Mouse (Mus musculus): Measurements from ENCODE around the gene Gm44596.

Gm44596 gene

DNA sequence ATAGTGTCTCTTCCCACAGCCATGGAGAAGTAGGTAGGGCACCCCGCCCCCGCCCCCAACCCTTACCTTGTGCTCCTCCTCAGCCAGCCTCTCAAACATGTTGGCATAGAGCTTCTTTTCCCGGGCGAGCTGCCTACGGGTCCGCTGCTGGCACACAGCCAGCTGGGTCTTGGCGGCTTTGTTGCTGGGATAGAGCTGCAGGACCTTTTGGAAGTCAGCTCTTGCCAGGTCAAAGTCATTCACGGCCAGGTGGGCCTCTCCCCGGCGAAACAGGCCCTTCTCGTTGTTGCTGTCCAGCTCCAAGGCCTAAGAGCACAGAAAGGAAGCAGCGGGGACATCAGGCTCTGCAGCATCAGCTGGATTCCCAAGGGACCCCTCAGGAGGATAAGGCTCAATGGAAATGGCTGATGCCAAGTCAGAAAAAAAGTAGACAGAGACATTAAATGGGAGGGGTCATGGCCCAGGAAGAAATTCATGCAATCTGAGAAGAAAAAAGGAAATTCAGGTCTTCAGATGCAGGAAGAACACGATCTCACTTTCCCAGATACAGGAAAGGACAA is 57.1 kb downstream of the Gm44596 start:
- peak; percentile 83 for DNase-seq

GRCm38 (mm10) chr6:128433566-128433965 is 58.3 kb downstream of the Gm44596 start:
- peak; percentile 81 for DNase-seq

DNA sequence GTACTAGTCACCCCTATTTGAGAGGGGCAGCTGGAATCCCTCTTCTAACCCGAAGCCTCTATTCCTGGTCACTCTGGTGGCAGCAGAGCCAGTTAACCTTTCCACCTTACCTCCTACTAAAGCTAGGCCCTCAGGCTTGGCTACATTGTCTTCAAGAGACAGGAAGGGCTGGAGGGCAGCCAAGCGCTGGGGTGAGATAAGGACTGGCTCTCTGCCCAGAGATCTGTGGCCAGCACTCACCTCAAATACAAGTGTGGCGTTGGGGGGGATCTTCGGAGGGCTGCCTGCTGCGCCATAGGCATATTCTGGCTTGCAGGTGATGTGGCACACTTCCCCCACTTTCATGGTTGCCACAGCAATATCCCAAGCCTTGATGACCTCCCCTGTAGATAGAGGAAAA is 60.2 kb downstream of the Gm44596 start:
- DNase-seq: peak; percentile 83

DNA sequence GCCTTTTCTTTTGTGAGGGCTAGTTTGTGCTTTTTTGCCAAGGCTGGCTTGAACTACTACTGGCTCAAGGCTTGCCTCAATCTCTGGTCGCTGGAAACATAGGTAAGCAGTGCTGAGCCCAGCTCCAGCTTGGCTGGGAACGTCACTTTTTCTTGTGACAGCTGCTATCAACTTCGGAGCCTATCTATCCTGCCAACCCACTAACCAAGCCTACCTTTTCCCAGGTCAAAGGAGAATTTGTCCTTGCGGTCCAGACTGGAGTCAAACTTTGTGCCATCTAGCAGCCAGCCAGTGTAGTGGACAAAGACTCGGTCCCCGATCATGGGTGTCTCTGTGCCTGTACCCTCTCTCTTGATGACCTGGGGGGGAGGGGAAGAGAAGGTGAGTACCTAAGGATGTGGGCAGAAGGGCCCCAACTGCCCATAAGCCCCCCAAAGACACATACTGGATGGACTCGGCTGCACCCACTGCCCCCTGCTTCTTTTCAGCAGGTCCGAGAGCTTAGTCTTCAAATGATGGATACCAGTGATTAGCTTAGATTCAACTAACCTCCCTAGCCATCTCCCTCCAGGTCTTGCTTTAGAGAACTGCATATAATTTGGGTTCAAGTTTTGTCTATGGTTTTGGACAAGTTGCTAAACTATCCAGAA is 61.2 kb downstream of the Gm44596 start:
- DNase-seq: no peak

GRCm38 (mm10) chr6:128437288-128437687 is 62.0 kb downstream of the Gm44596 start:
- no peak for DNase-seq

GRCm38 (mm10) chr6:128437731-128438316 is 62.5 kb downstream of the Gm44596 start:
- peak; percentile 80 for DNase-seq

DNA sequence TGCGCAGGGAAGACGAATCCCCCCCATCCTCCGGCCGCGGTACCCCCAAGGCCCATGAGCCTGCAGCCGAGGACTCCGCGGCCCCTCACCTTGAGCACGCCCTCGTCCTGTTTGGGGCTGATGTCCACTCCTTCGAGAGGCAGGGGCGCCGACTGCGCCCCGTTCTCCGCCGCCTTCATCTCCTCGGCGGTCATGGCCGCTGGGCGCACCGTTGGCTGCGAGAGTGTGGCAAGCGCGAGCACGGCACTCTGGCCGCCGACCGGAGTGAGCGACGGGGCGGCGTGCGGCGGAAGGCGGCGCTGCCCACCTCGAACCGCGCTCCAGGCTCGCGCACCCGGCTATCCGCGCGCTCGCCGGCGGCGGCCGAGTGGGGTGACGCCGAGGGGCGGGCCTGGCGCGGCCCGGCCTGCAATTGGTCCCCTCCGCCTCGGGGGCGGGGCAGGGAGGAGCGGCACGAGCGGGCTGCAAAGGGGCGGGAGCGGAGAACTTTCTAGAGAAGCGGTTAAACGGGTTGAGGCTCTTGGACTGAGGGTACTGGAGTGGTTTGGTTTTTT is 63.1 kb downstream of the Gm44596 start, which contains the start of gene Fkbp4:
Gene Fkbp4 (minus strand): TSS at position 361 of the 554 bp plus-strand sequence.
- DNase-seq: peak; percentile 94

DNA sequence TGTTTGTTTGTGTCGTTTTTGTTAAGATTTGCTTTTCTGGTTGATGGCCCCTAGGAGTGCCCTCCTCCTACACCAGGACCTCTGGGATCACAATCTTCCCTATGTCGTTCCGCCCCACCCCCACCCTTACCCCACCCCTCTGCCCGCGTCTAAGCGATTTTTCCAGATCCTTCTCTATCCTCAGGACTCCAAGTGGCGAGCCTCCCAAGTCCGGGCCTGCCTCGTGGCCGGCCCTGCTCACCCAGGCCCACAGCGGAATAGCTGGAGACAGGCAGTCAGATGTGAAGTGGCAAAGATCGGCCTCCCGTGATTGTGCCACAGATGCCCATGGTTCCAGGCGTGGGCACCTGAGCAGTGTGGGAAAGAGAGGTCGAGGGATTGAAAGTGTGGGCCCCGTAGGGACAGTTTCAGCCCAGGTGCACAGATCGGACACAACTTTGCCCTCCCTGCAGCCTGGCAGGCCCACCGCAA is 63.6 kb downstream of the Gm44596 start:
- DNase-seq: peak; percentile 67

DNA sequence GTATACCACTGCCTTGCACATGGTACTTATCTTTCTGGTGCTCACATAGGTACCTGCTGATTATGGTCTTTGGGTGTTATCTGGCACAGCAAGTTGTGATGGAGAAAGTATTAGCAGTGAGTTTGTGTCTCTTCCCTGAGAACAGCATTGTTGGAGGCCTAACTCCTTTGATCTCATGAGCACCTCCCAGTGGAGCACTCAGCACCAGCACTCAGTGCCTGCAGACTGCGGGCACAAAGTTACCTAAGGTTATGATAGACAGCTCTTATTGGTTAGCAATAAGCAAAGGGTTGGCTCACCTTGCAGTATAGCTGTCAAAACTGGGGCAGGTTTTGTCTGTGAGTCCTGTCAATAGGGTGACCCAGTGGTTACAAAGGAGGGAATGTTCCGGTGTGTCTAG is 64.9 kb downstream of the Gm44596 start:
- no peak for DNase-seq

- DNase-seq: peak; percentile 48
Observed at GRCm38 (mm10) chr6:128445761-128446535, 70.6 kb downstream of the Gm44596 start.

DNA sequence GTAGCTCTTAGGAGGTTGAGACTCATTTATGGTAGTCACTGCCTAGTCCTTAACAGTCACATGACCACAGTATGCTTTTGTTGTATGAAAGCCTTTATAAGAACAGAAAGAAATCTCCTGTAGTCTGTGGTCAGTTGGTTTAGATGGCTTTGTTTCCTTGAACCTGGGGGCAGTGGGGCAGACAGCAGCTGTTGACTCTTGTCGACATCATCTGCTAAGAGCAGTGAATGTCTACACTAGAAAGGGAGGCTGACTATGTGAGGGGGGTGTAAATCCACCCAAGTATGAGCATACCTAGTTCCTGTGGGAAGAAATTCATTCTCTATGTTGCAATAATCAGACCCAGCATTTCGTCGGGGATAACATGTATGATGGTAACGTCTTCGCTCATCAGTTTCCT is 71.8 kb downstream of the Gm44596 start:
- no peak for DNase-seq

- no peak for DNase-seq
Observed at GRCm38 (mm10) chr6:128455835-128456605, 80.7 kb downstream of the Gm44596 start.

All from cerebellum, adult 11-12 months (tissue).